Mouse (Mus musculus) heart, postnatal 0 days (tissue): Measurements from ENCODE around the gene Actbl2. TPM values are rescaled to one million over a fixed set of nuclear protein-coding genes. Genes with fewer than 3 reads are reported as not detected.

ENCODE experiments used
- ATAC-seq: fragments of 200-750 bp; cut with Nextera tagmentation; 2 replicates; pipeline ENCODE4 v1.8.0; 2017; ENCODE audit warnings: low read depth, moderate number of reproducible peaks, moderate library complexity; ENCODE audit not compliant: insufficient read depth
- DNase-seq: peaks from one replicate; pipeline ENCODE4 v3.0.0-alpha.2; 2016; ENCODE audit warnings: low spot score
- H3K27ac ChIP-seq: fragments of 300-500 bp; sonication (generic); 2 replicates; pipeline ENCODE4 v1.5.1; 2014; ENCODE audit warnings: low read depth, mild to moderate bottlenecking
- H3K27me3 ChIP-seq: fragments of 300-500 bp; sonication (generic); 2 replicates; pipeline ENCODE4 v1.6.1; 2014; ENCODE audit warnings: low read length, mixed read lengths; ENCODE audit not compliant: control insufficient read depth, insufficient read depth
- H3K36me3 ChIP-seq: fragments of 300-500 bp; sonication (generic); replicated peaks from 2 replicates; pipeline ENCODE4 v1.6.1; 2014; ENCODE audit warnings: low read length, mixed read lengths; ENCODE audit not compliant: control insufficient read depth, insufficient read depth
- H3K4me1 ChIP-seq: fragments of 300-500 bp; sonication (generic); 2 replicates; pipeline ENCODE4 v1.6.1; 2014; ENCODE audit warnings: antibody characterized with exemption; ENCODE audit not compliant: control insufficient read depth, insufficient read depth
- H3K4me2 ChIP-seq: fragments of 300-500 bp; sonication (generic); 2 replicates; pipeline ENCODE4 v1.6.1; 2014; ENCODE audit warnings: low read depth, mild to moderate bottlenecking, low read length, moderate library complexity
- H3K4me3 ChIP-seq: fragments of 300-500 bp; sonication (generic); 2 replicates; pipeline ENCODE4 v1.5.1; 2014; ENCODE audit warnings: low read depth, low read length
- H3K9ac ChIP-seq: fragments of 300-500 bp; sonication (generic); replicated peaks from 2 replicates; pipeline ENCODE4 v1.6.1; 2014; ENCODE audit warnings: low read depth, low read length, mixed read lengths
- H3K9me3 ChIP-seq: fragments of 300-500 bp; sonication (generic); replicated peaks from 2 replicates; pipeline ENCODE4 v1.6.1; 2016; ENCODE audit warnings: low read length; ENCODE audit not compliant: control insufficient read depth
- CTCF ChIP-seq: IDR thresholded peaks from 2 replicates; pipeline ENCODE4 v1.5.1; 2016; ENCODE audit warnings: antibody characterized with exemption, control low read depth, low read depth
- EP300 ChIP-seq: IDR thresholded peaks from 2 replicates; pipeline ENCODE4 v1.6.1; 2016; ENCODE audit warnings: antibody characterized with exemption, low read depth
- WGBS: fragments of 180-500 bp; shearing (Covaris S2); extraction: QIAGEN DNeasy Blood & Tissue Kit; methylation state at CpG from one replicate; pipeline ENCODE4 v1.1.7; 2014; 5-methylcytosine and 5-hydroxymethylcytosine counted together
- polyA plus RNA-seq: library from polyadenylated mRNA; unstranded; fragments of >200 nt; fragmentation: Nextera tagmentation; extraction: Ambion mirVana; gene quantifications from 2 replicates; pipeline ENCODE4 v1.2.1, GENCODE M21; 2015
- total RNA-seq: library from RNA; depleted of rRNA; stranded (reverse); fragments of >200 nt; gene quantifications from 2 replicates; pipeline ENCODE4 v1.2.3, GENCODE M21; 2014; ENCODE audit warnings: low replicate concordance

Actbl2 gene
- total and polyA plus RNA-seq, 2 experiments from 2014 or later, result not detected

- 61% methylated on average over 3 of the region's 3 CpGs for WGBS
- Histone ChIP-seq H3K4me3 (no peak overlapping the region), H3K36me3 (no peaks in the 10 kb centered on the region), H3K9ac (no peak overlapping the region), H3K27ac (0 out of 2 replicates have a peak overlapping the region, but pooled peaks have one; percentile 20), H3K4me1 (peaks cover 3% of the 10 kb centered on the region; the same call in 1 of the 2 replicates), H3K9me3 (0 out of 2 replicates have a peak, but pooled peaks cover 3% of the 10 kb centered on the region), H3K27me3 (no peaks in the 10 kb centered on the region), H3K4me2 (no peak overlapping the region)
- ATAC-seq, result no peak
- no peak for DNase-seq
- no peak for TF ChIP-seq EP300
- no peak for TF ChIP-seq CTCF
These were observed 20.2 kb upstream of the Actbl2 start for GRCm38 (mm10) chr13:111234573-111234972.

- peak; percentile 20 for DNase-seq
- peak overlapping the region; percentile 11; the same call in 1 of the 2 replicates for H3K27ac ChIP-seq
- whole genome bisulfite sequencing, result 54% methylated on average over 6 of the region's 6 CpGs
- H3K4me2 ChIP-seq, result no peak overlapping the region
- no peak overlapping the region for H3K9ac ChIP-seq
- H3K36me3 ChIP-seq, result no peaks in the 10 kb centered on the region
- H3K4me1 ChIP-seq, result peaks cover 3% of the 10 kb centered on the region; the same call in 1 of the 2 replicates
- no peaks in the 10 kb centered on the region for H3K27me3 ChIP-seq
- H3K4me3 ChIP-seq, result no peak overlapping the region
- H3K9me3 ChIP-seq, result 0 out of 2 replicates have a peak, but pooled peaks cover 6% of the 10 kb centered on the region
- TF ChIP-seq EP300, result no peak
- TF ChIP-seq CTCF, result no peak
- no peak for ATAC-seq
These were observed 19.1 kb upstream of the Actbl2 start for GRCm38 (mm10) chr13:111235719-111236166.

GRCm38 (mm10) chr13:111236461-111236864, 18.4 kb upstream of the Actbl2 start:
- 68% methylated on average over 9 of the region's 9 CpGs for WGBS
- Histone ChIP-seq H3K4me1 (peaks cover 3% of the 10 kb centered on the region; the same call in 1 of the 2 replicates), H3K4me3 (no peak overlapping the region), H3K27ac (no peak overlapping the region), H3K27me3 (no peaks in the 10 kb centered on the region), H3K4me2 (no peak overlapping the region), H3K9ac (no peak overlapping the region), H3K9me3 (0 out of 2 replicates have a peak, but pooled peaks cover 6% of the 10 kb centered on the region), H3K36me3 (no peaks in the 10 kb centered on the region)
- ATAC-seq (no peak), DNase-seq (no peak)
- TF ChIP-seq CTCF (no peak), EP300 (no peak)

- DNase-seq, result no peak
- Histone ChIP-seq H3K4me3 (no peak overlapping the region), H3K27ac (no peak overlapping the region), H3K36me3 (no peaks in the 10 kb centered on the region), H3K9me3 (0 out of 2 replicates have a peak, but pooled peaks cover 6% of the 10 kb centered on the region), H3K4me2 (no peak overlapping the region), H3K4me1 (peaks cover 3% of the 10 kb centered on the region; the same call in 1 of the 2 replicates), H3K27me3 (no peaks in the 10 kb centered on the region), H3K9ac (no peak overlapping the region)
- TF ChIP-seq CTCF (no peak), EP300 (no peak)
- WGBS, result 69% methylated on average over 1 of the region's 1 CpGs
- no peak for ATAC-seq
These were observed 17.5 kb upstream of the Actbl2 start for GRCm38 (mm10) chr13:111237296-111237695.

- no peaks in the 10 kb centered on the region for H3K36me3 ChIP-seq
- no peak overlapping the region for H3K4me3 ChIP-seq
- no peak overlapping the region for H3K9ac ChIP-seq
- DNase-seq (peak; percentile 76), ATAC-seq (peak; percentile 64)
- peaks cover 3% of the 10 kb centered on the region; the same call in 1 of the 2 replicates for H3K4me1 ChIP-seq
- 0 out of 2 replicates have a peak, but pooled peaks cover 6% of the 10 kb centered on the region for H3K9me3 ChIP-seq
- H3K27me3 ChIP-seq, result no peaks in the 10 kb centered on the region
- no peak for TF ChIP-seq EP300
- peak; percentile 90 for TF ChIP-seq CTCF
- H3K27ac ChIP-seq, result no peak overlapping the region
- no peak overlapping the region for H3K4me2 ChIP-seq
- WGBS, result 21% methylated on average over 3 of the region's 3 CpGs
These were observed 16.8 kb upstream of the Actbl2 start for GRCm38 (mm10) chr13:111237865-111238465.
